Mouse (Mus musculus): ENCODE results near the gene Tgm1.
A peak's percentile ranks its signal among the peaks of the same experiment; 100 is the strongest.
"Not testable (repeated sequence)": the region's sequence is repeated elsewhere in the genome, so short reads cannot be mapped to it uniquely, and the experiment has no call there.

The Tgm1 gene

GRCm38 (mm10) chr14:55713729-55714122 lies at the start of gene Tgm1:
Gene Tgm1 (minus strand): TSS chr14:55713926.
- no peak for DNase-seq (ENCODE audit: low read depth, low spot score)

- no peak for DNase-seq (ENCODE audit: low read depth, low spot score)
These were observed 49.4 kb upstream of the Tgm1 start for GRCm38 (mm10) chr14:55763166-55763565.

DNA sequence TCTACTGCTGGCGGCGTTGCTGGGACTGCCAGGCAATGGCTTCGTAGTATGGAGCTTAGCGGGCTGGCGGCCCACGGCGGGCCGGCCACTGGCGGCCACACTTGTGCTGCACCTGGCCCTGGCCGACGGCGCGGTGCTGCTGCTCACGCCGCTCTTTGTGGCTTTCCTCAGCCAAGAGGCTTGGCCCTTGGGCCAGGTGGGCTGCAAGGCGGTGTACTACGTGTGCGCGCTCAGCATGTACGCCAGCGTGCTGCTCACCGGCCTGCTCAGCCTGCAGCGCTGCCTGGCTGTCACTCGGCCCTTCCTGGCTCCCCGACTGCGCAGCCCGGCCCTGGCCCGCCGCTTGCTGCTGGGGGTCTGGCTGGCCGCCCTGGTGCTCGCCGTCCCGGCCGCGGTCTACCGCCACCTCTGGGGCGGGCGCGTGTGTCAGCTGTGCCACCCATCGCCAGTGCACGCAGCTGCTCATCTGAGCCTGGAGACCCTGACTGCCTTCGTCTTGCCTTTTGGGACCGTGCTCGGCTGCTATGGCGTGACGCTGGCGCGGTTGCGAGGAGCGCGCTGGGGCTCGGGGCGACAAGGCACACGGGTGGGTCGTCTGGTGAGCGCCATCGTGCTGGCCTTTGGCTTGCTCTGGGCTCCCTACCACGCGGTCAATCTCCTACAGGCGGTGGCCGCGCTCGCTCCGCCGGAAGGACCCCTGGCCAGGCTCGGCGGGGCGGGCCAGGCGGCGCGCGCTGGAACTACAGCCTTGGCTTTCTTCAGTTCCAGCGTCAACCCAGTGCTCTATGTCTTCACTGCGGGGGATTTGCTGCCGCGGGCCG lies 48.5 kb upstream of the Tgm1 start:
- DNase-seq (ENCODE audit: low read depth, low spot score) = no peak

DNA sequence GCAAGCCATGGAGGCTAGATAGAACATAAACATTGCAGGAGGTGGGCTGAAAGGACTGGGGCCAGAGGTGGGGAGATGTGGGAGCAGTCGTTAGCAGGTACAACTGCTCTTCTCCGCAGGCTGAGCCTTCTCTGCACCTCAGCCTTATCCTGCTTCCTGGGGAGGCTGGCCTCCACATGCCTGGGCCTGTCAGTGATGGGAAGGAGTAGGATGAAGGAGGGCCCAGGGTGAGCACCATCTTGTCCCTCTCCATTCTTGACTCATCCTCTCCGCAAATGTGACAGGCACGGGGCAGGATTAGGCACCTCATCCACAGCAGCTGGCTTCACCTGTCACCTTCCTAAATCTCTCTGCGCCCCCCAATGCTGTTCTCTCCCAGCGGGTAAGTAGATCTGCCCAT lies 47.4 kb upstream of the Tgm1 start, which contains the start of gene Ltb4r2:
Ltb4r2 (plus strand) TSS at position 266 of the 400 bp plus-strand sequence.
- DNase-seq (ENCODE audit: low read depth, low spot score) = no peak

- DNase-seq (ENCODE audit: low read depth, low spot score) = not testable (repeated sequence)
These were observed 46.4 kb upstream of the Tgm1 start for GRCm38 (mm10) chr14:55760156-55760555.

- no peak for DNase-seq (ENCODE audit: low read depth, low spot score)
These were observed 44.6 kb upstream of the Tgm1 start, which contains the start of gene Cideb for GRCm38 (mm10) chr14:55758363-55758784. Gene Cideb (minus strand): TSS chr14:55758458.

DNA sequence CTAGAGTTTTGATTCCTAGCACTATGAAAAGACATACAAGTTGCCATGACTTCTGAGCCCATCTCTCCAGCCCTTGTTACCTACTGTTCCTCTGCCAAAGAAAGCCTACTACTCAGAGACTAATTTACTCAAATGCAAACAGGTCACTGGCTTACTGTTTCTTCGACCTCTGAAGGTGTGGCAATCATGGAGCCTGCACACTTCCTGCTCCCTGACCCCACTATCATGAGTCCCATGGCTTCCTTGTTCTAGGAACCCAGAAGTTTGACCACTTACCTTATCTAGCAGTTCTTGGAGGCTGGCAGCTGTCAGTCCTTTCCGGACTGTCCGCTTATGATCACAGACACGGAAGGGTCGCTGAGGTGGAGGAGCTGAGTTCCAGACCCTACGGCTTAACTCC lies 43.8 kb upstream of the Tgm1 start:
- no peak for DNase-seq (ENCODE audit: low read depth, low spot score)

- DNase-seq (ENCODE audit: low read depth, low spot score) = no peak
These were observed 33.5 kb upstream of the Tgm1 start for GRCm38 (mm10) chr14:55747051-55747847.

GRCm38 (mm10) chr14:55745861-55746237 lies 32.1 kb upstream of the Tgm1 start:
- no peak for DNase-seq (ENCODE audit: low read depth, low spot score)

- DNase-seq (ENCODE audit: low read depth, low spot score) = peak; percentile 60
These were observed 31.6 kb upstream of the Tgm1 start, which contains the start of the genes Dhrs1 and Nop9 for GRCm38 (mm10) chr14:55745180-55745860. Gene Dhrs1 (minus strand): TSS chr14:55745690. Gene Nop9 (plus strand): TSS chr14:55745693.

DNA sequence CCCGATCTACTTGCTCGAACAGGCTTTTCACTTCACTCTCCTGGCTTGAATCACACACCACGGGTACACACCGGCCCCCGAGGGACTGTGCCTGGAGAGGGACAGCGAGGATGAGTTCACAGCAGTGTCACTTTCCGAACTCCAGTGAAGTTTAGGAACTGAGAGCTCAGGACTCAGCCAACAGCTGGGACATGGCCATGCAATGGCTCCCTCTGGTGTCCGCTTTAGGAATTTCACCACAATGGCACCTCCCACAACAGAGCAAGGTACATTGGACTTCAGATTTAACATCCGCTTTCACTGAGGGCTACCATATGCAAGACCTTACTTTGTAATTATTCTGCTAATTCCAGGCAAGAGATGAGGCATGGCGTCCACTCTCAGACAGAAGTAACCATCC lies 30.0 kb upstream of the Tgm1 start:
- DNase-seq (ENCODE audit: low read depth, low spot score) = peak; percentile 44

DNA sequence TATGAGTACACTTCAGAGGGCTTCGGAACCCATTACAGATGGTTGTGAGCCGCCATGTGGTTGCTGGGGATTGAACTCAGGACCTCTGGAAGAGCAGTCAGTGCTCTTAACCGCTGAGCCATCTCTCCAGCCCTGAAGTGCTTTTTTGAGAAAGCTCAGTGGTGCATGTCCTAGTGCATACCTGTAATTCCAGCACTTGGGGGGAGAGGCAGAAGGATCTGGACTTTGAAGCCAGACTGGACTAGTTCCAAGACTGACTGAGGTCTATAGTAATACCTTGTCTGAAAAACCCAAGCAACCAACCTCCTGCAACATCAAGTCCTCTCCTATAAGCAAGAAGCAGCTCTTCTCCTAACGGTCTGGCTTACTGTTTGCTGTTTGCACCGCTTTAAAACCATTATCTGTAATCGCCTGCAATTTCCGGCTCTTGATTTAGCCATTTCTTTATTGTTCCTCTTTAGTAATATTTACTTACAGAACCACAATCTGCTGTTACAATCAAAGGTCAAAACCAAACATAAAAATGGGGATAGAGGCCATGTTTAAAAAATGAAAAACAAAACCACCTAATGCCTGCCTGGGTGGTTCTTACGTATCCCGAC lies 23.5 kb upstream of the Tgm1 start:
- no peak for DNase-seq (ENCODE audit: low read depth, low spot score)

GRCm38 (mm10) chr14:55735758-55736157 lies 22.0 kb upstream of the Tgm1 start:
- DNase-seq (ENCODE audit: low read depth, low spot score) = no peak

GRCm38 (mm10) chr14:55735334-55735733 lies 21.6 kb upstream of the Tgm1 start:
- DNase-seq (ENCODE audit: low read depth, low spot score) = no peak

DNA sequence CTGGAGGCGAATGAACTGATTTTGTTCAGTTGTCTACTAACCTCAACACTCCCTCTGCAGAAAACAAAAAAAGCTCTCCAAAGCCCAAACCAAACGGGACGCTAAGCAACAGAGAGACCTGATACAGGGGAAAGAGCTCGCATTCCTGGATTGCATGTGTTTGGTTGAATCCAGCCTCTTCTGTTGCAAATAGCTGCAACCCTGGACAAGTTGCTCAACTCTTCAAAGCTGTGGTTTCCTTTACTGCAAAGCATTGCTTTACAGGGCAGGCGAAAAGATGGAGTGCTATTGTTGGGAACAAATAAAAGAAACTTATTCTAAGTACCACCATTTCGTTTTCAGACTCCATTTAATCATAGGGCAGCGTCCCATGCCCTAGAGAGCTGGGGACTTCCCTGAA lies 21.1 kb upstream of the Tgm1 start:
- DNase-seq (ENCODE audit: low read depth, low spot score) = no peak

GRCm38 (mm10) chr14:55733889-55734288 lies 20.2 kb upstream of the Tgm1 start:
- DNase-seq (ENCODE audit: low read depth, low spot score) = no peak

- peak; percentile 65 for DNase-seq (ENCODE audit: low read depth, low spot score)
These were observed 16.9 kb upstream of the Tgm1 start for GRCm38 (mm10) chr14:55730531-55731032.

DNA sequence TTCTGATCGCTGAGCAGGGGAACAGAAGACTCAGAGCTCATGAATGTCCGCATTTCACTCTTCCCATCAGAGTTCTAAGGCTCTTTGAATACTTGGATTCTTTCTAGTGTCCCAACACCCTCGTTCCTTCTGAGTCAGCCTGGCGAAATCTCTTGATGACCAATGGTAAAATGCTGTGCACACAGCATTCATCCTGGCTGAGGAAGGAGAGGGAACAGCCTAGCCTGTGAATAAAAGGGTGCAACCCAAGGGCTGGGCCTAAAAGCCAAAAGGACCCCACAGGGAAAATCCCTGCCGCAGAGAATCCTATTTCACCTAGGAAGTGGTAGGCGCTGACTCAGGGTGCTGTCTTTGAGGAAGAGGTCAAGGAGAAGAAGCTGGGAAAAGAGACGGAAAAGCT lies 16.4 kb upstream of the Tgm1 start:
- no peak for DNase-seq (ENCODE audit: low read depth, low spot score)

- no peak for DNase-seq (ENCODE audit: low read depth, low spot score)
These were observed 14.4 kb upstream of the Tgm1 start for GRCm38 (mm10) chr14:55727889-55728685.

GRCm38 (mm10) chr14:55726261-55726660 lies 12.5 kb upstream of the Tgm1 start:
- DNase-seq (ENCODE audit: low read depth, low spot score) = no peak
